8 mouse cellular contexts compared by ENCODE assay signal in the genomic region with DNA sequence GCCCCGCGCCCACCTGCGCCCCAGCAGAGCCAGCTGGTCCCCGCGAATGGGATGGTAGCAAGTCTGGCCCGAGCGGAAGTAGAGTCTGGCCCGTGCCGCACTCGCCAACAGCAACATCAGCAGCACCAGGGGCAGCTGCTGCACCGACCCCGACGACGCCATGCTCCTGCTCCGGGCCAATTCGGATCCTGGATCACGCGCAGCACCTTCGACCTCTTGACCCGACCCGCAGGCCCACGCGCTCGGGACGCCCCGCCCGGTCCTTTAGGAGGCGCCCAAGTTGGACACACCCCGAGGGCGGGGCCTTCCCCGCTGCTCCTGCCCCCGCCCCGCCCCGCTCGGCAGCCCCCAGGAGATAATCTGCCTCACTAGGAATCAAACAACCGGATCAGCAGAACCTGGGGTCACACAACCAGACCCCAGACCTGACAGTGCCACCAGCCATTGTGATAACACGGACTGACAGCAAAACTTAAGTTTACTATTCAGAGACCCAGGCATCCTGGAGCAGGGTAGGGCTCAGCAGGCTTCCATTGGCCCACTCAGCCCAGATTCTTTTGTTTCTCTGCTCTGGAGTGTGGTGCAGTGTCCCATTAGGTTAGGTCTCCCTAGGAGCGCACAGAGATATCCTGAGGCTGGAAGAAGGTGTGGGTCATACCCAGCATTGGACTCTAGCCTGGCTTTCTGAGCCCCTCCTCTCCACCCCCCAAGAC. TPM values are rescaled to one million over a fixed set of nuclear protein-coding genes. Genes with fewer than 3 reads are reported as not detected.
DNase-seq lines count a peak whose midpoint lies in the region; ATAC-seq and TF ChIP-seq lines count a peak whose summit lies in the region.

Gene Ctsz (minus strand): TSS at position 303 of the 713 bp plus-strand sequence.

- H3K9ac ChIP-seq in ES-E14 (ENCODE audit: insufficient read depth, low read depth, low read length, poor library complexity, severe bottlenecking), result peak within 1 kb of the TSS; percentile 68
- H3K9ac ChIP-seq in forebrain, embryonic 16.5 days (replicated peaks; ENCODE audit: low read depth, low read length), result peak within 1 kb of the TSS; percentile 74
- peak within 1 kb of the TSS; percentile 53 for H3K9ac ChIP-seq in lung, embryonic 15.5 days

- DNase-seq in ES-E14 (ENCODE audit: low read depth, low spot score), result peak; percentile 44
- DNase-seq in cerebellum, adult 11-12 months, result peak; percentile 57
- peak; percentile 75 for DNase-seq in heart, postnatal 4 days
- DNase-seq in layer of hippocampus, adult 8-10 months (ENCODE audit: low spot score in 2 of 2), result no peak
- peak; percentile 61 for DNase-seq in thymus, postnatal 0 days (ENCODE audit: low spot score)

- peaks cover 19% of the 10 kb centered on the region for H3K36me3 ChIP-seq in ES-E14 (ENCODE audit: control insufficient read depth, insufficient read depth, low read length, poor library complexity, severe bottlenecking)
- H3K36me3 ChIP-seq in forebrain, embryonic 16.5 days (ENCODE audit: control insufficient read depth, insufficient read depth), result no peaks in the 10 kb centered on the region
- 0 out of 2 replicates have a peak, but pooled peaks cover 3% of the 10 kb centered on the region for H3K36me3 ChIP-seq in lung, embryonic 15.5 days

- no peak within 1 kb of the TSS for H3K27ac ChIP-seq in ES-E14 (ENCODE audit: insufficient read depth, low read depth, low read length, poor library complexity, severe bottlenecking)
- no peak within 1 kb of the TSS for H3K27ac ChIP-seq in forebrain, embryonic 16.5 days (ENCODE audit: low read length)
- H3K27ac ChIP-seq in lung, embryonic 15.5 days, result peak within 1 kb of the TSS; percentile 24; the same call in 1 of the 2 replicates

- peaks cover 0 to 24% of the 10 kb centered on the region in 2 experiments; a peak in 2 of 4 replicates for H3K4me1 ChIP-seq in ES-E14 (ENCODE audit: control insufficient read depth in 2 of 2, insufficient read depth in 2 of 2, low read length in 2 of 2, poor library complexity in 1 of 2)
- peaks cover 18% of the 10 kb centered on the region for H3K4me1 ChIP-seq in forebrain, embryonic 16.5 days (replicated peaks; ENCODE audit: control insufficient read depth, insufficient read depth, low read length)
- peaks cover 34% of the 10 kb centered on the region for H3K4me1 ChIP-seq in lung, embryonic 15.5 days

- in situ Hi-C loops in ES-E14 (cut with MboI; ENCODE audit: low sequenced_read_pairs in 2 of 2, unreplicated experiment in 2 of 2), result no loop called here

- H3K9me3 ChIP-seq in ES-E14 (ENCODE audit: control insufficient read depth, insufficient read depth, low read depth, low read length), result no peaks in the 10 kb centered on the region
- H3K9me3 ChIP-seq in forebrain, embryonic 16.5 days (ENCODE audit: control insufficient read depth, low read length), result no peaks in the 10 kb centered on the region
- H3K9me3 ChIP-seq in lung, embryonic 15.5 days, result no peaks in the 10 kb centered on the region

- peak within 1 kb of the TSS; percentile 85 for H3K4me2 ChIP-seq in forebrain, embryonic 16.5 days (ENCODE audit: low read length)
- peak within 1 kb of the TSS; percentile 80 for H3K4me2 ChIP-seq in lung, embryonic 15.5 days

- ATAC-seq in forebrain, embryonic 16.5 days, result peak; percentile 81
- ATAC-seq in lung, embryonic 15.5 days (ENCODE audit: borderline replicate concordance, extremely low read depth, low FRiP score, low TSS enrichment), result peak; percentile 76
- peak; percentile 17; the same call in 1 of the 2 replicates for ATAC-seq in neutrophil, adult 5-6 weeks (ENCODE audit: extremely low read depth, insufficient number of reproducible peaks, low FRiP score, poor library complexity, severe bottlenecking)

- under 1% methylated on average over 38 of the region's 38 CpGs for WGBS in forebrain, embryonic 16.5 days
- under 1% methylated on average over 38 of the region's 38 CpGs for WGBS in lung, embryonic 15.5 days

- no peaks in the 10 kb centered on the region for H3K27me3 ChIP-seq in forebrain, embryonic 16.5 days (replicated peaks; ENCODE audit: control insufficient read depth, insufficient read depth, low read length)
- H3K27me3 ChIP-seq in lung, embryonic 15.5 days, result no peaks in the 10 kb centered on the region

- peak within 1 kb of the TSS; percentile 48 to 71 for H3K4me3 ChIP-seq in ES-E14 (ENCODE audit: insufficient read depth in 1 of 2, low read depth in 1 of 2, low read length in 2 of 2, poor library complexity in 1 of 2, severe bottlenecking in 1 of 2)
- H3K4me3 ChIP-seq in forebrain, embryonic 16.5 days (replicated peaks; ENCODE audit: low read length), result peak within 1 kb of the TSS; percentile 67
- H3K4me3 ChIP-seq in lung, embryonic 15.5 days, result peak within 1 kb of the TSS; percentile 64

TF ChIP-seq in ES-E14, 5 proteins besides CTCF, POLR2A, EP300 and RAD21:
- TF ChIP-seq ZNF384 (IDR thresholded peaks at IDR 0.05; ENCODE audit: low read depth, low read length) (no peak), MAFK (IDR thresholded peaks at IDR 0.05; ENCODE audit: insufficient read depth, low read depth, low read length) (no peak), HCFC1 (IDR thresholded peaks at IDR 0.05; ENCODE audit: borderline replicate concordance, insufficient read depth, low read length) (no peak)

RNA-seq across cellular contexts. Expression of gene Ctsz, which starts in this region (rescaled TPM):
- 207 and 324 TPM in 2 replicates for total RNA-seq in ES-E14 (2012; rRNA removed)
- 81.2 and 84.9 TPM in 2 replicates for polyA plus RNA-seq in forebrain, embryonic 16.5 days (2015; fragmentation: Nextera tagmentation; extraction: Ambion mirVana)
- 10 to 100 TPM; 49.4 to 50.2 TPM for total RNA-seq in heart, postnatal 4 days (2021)
- 100 to 1,000 TPM in 2 of 4 experiments, 10 to 100 TPM in 2; 33.2 to 287 (median 121) TPM for total RNA-seq in layer of hippocampus, adult 8-10 months (2022)
- polyA plus RNA-seq in lung, embryonic 15.5 days (2015; fragmentation: Nextera tagmentation; extraction: Ambion mirVana), result 212 and 217 TPM in 2 replicates
- 194 and 214 TPM in 2 replicates for total RNA-seq in neutrophil, adult 5-6 weeks (2017)
- polyA plus RNA-seq in thymus, postnatal 0 days (2015; fragmentation: Nextera tagmentation; extraction: Ambion mirVana), result 133 and 141 TPM in 2 replicates

Comparison
In these comparisons a context has a peak if more than half of its experiments do, and no peak if none do; other contexts are left out.
1. DNase-seq: peak in ES-E14 (single experiment), cerebellum, adult 11-12 months (single experiment), heart, postnatal 4 days (single experiment) and thymus, postnatal 0 days (single experiment); none in layer of hippocampus, adult 8-10 months (0 of 2).
2. ATAC-seq: peak in every context shown above with its lines; median percentile 81 in forebrain, embryonic 16.5 days; 76 in lung, embryonic 15.5 days; 17 in neutrophil, adult 5-6 weeks.
3. Peak in every context shown above with its lines, with median percentiles within 50 percentile points of each other: H3K4me3 ChIP-seq and H3K9ac ChIP-seq.